Mouse (Mus musculus) cerebellum, postnatal 36 days (tissue): ENCODE measurements around the gene Ifnl3.
A peak's percentile ranks its signal among the peaks of the same experiment; 100 is the strongest.
"Not testable (repeated sequence)": the region's sequence is repeated elsewhere in the genome, so short reads cannot be mapped to it uniquely, and the experiment has no call there.

Experiments used
- DNase-seq, 2 experiments: peaks; one replicate each; pipeline ENCODE4 v3.0.0; 2021 to 2022; ENCODE audit warnings: mixed read lengths in 2 of 2

Gene Ifnl3

DNA sequence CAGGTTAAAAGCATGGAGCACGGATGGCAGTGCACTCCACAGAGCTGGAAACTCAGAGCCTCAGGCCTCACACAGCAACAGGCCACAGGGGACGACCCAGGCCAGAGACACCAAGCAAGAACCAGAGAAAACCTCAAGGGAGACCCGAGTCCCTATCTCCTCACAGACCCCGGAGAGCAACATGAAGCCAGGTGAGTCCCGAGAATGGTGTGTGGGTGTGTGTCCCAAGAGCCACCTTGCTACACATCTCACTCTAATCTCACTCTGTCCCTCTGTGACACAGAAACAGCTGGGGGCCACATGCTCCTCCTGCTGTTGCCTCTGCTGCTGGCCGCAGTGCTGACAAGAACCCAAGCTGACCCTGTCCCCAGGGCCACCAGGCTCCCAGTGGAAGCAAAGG lies at the start of gene Ifnl3:
Gene Ifnl3, plus strand, starts transcription at position 301 of the 400 bp plus-strand sequence.
- not testable (repeated sequence) for DNase-seq

DNA sequence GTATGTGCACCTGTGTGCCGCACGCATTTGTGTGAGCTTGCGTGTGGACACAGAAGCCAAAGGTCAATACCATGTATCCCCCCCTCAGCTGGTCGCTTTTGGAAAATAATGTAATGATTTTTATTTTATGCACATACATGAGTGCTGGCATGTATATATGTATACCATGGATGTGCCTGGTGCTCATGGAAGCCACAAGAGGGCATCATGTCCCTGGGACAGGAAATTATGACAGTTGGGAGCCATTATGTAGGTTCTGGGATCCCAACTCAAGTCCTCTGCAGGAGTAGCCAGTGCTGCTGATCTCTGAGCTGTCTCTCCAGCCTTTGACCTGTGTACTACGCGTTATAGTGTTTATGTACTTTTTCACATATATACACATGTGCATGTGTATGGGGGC lies 46.4 kb upstream of the Ifnl3 start:
- DNase-seq = no peak

DNA sequence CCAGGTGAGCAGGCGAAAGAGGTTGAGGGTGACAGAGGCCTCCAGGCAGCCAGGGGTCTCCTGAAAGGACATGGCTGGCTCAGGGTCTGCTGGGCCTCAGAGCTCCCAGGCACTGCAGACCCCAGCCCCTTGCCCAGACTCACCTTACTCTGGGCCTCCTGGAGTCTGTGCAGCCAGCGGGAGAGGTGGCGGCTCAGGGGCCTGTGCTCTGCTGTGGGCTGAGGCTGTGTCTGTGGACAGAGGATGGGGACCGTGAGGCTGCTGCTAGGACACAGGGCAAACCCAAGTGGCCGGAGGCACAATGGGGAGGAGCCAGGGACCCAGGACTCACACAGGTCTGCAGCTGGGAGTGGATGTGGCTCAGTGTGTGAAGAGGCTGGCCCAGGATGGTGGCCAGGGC lies 45.3 kb upstream of the Ifnl3 start:
- DNase-seq = no peak

DNA sequence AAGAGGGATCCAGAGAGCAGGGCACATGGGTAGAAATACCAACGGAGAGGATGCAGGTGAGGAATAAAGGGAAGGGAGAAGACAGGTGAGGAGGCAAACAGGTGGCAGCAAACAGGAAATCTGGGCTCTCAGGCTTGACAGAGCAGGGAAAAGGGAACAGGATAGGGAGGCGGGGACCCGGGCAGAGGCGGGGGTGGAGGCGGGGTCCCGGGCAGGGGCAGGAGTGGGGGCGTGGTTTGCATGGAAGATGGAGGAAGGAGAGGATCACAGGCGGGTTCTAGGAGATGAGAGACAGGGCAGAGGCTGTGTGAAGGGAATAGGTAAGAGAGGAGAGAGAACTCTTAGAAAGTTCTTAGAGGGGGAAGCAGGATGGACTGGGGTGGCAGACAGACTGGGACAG lies 43.8 kb upstream of the Ifnl3 start:
- no peak for DNase-seq

DNA sequence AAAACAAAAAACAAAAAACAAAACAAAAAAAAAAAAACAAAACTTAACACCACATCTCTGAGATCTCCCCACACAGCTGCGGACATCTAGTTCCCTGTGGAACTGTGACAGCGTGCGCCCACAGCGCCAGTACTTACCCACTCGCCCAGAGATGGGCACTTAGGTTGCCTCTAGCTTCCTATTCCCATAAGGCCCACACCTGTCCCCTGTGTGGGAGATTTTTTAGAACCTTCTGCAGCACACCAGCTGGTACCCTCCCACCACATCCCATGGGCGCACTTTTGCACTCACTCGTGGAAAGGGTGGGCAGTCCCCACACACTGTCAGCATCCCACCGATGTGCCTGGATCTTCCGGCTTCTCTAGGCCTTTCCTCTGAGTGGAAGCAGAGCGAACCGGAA lies 39.8 kb upstream of the Ifnl3 start:
- DNase-seq = no peak

DNA sequence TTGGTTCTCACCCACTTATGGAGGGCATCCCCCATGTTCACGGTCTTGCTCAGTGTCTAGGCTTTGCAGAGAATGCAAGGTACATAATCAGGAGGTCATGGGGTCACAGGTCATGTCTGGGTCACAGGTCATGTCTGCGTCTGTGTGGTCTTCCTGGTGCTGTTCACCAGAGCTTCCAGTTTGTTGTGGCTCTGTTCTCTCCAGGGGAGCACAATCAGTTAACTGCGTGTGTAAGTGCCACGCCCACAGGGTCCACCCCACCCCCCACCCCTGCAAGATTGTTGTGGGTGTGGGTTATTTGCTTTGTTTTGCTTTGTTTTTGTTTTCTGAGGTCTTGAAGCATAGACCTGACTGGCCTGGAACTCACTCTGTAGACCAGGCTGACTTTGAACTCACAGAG lies 38.4 kb upstream of the Ifnl3 start:
- no peak for DNase-seq

DNA sequence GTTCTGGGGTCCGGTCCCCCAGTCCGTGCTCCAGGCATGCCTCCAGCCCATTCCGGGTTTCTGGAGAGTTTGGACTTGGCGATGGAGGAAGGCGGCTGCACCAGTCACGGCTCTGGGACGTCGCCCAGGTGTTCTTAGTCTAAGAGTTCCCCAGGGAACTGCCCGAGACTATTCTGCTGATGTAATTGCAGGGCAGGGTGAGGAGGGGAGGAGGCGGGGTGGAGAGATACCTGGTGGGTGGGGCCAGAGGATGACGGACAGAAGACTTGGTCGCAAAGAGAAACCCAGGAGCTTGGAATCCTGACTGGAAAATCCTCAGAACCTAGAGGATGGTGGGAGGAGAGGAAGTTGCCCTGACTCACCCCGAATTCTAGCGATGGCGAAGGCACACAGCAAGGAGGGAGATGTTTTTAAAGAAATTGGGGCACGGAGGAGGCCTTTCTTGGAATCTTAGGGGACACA lies 34.6 kb upstream of the Ifnl3 start:
- peak; percentile 16 to 27 for DNase-seq

DNA sequence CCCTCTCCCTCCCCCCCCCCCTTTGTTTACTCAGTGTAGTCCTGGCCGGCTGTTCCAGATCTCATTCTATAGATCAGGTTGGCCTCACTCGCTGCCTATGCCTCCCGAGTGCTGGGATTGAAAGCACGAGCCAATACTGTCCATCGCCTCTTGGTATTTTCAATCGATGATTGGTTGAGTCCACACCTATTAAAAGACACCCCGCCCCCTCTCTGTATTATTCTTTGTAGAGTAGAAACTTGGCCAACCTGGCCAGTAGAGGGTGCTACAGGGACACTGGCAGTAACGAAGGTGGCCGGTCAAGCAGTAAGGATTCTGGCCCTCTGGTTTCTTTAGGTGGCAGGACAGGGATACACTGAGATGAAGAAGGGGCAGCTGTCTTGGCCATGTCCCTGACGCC lies 32.2 kb upstream of the Ifnl3 start:
- DNase-seq = peak; percentile 82 to 85

DNA sequence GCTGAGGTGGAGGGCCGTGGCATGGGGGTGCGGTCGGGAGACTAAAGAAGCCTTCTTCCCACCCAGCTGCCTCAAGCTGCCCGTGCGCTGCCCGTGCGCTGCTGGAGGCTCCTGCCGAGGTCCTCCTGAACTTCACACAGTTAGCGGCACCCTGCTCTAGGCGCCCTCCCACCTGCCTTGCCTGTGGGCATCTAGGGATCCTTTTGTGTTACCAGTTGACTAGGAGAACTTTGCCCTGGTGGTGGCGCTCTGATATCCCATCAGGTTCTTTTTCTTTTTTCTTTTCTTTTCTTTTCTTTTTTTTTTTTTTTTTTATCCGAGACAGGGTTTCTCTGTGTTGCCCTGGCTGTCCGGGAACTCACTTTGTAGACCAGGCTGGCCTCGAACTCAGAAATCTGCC lies 31.7 kb upstream of the Ifnl3 start:
- peak in 1 of 2 experiments; percentile 10 for DNase-seq

DNA sequence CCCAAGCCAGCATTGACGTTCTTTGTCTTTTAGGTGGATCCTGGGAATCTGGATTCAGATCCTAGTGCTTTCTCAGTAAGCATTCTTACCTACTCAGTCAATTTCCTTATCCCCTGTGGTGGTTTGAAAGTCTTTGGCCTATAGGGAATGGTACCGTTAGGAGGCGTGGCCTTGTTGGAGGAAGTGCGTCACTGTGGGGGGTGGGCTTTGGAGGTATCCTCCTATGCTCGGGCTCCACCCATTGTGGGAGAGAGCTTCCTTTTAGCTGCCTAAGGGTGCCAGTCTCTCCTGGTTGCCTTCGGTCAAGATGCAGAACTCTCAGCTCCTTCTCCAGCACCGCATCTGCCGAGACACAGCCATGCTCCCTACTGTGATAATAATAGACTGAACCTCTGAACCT lies 30.3 kb upstream of the Ifnl3 start:
- DNase-seq = no peak

DNA sequence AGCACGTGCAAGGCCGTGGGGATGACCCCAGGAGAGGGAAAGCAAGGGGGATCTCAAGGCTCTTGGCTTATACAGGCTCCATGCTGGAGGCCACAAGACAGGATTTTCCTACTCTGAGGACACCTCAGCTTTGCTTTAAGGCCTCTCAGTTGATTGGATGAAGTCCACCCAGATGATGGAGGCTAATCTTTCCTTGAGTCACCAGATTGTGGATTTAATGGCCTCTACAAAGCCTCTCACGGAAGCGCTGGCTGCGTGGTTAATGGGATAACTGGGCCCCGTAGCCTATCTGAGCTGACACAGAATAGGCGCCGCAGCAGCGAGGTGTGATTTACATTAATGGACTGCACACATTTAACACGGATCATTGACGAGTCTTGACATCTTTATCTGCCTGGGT lies 27.2 kb upstream of the Ifnl3 start:
- no peak for DNase-seq

DNA sequence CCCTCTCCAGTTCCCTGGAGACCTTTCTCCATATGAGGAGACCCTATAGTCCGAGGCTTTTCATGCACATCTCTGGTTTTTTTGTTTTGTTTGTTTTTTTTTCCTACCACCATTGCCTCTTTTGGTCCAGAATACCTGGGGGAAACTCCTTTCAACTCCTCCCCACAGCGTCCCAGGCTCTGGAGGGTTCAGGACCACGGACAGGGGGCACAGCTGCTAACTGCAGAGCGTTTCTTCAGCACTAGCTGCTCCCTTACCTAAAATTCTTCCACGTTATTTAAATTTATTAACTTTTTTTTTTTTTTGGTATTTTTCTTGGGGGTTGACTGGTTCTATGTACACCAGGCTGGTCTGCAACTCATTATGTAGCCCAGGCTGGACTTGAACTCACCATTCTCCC lies 17.1 kb upstream of the Ifnl3 start:
- no peak for DNase-seq

DNA sequence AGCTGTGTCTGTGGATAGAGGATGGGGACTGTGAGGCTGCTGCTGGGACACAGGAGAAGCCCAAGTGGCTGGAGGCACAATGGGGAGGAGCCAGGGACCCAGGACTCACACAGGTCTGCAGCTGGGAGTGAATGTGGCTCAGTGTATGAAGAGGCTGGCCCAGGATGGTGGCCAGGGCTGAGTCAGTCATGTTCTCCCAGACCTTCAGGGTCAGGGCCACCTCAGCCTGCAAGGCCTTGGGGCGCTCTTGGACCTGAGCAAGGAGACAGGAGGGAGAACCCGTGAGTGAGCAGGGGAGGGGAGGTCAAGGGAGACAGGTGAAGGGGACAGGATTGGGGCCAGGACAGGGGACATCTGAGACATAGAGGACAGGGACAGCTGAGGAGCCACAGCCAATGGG lies 13.5 kb upstream of the Ifnl3 start:
- not testable (repeated sequence) for DNase-seq

DNA sequence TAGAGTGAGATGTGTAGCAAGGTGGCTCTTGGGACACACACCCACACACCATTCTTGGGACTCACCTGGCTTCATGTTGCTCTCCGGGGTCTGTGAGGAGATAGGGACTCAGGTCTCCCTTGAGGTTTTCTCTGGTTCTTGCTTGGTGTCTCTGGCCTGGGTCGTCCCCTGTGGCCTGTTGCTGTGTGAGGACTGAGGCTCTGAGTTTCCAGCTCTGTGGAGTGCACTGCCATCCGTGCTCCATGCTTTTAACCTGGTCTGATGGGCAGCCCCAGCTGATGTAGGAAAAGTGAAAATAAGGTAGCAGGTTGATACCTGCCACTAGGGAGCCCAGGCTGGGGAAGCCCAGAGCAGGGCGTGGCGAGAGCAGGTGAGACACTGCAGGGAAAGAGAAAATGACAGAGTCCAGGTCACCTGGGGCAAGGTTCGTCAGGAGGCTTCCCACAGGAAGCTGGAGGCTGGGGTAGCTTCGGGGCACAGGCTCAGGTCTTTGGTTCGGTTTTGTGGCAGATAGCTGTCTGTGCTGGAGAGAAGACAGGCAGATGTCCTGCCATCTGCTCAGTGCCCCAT lies 12.1 kb upstream of the Ifnl3 start, which contains the start of gene Ifnl2:
Gene Ifnl2, minus strand, starts transcription at position 51 of the 570 bp plus-strand sequence.
- DNase-seq = not testable (repeated sequence)

DNA sequence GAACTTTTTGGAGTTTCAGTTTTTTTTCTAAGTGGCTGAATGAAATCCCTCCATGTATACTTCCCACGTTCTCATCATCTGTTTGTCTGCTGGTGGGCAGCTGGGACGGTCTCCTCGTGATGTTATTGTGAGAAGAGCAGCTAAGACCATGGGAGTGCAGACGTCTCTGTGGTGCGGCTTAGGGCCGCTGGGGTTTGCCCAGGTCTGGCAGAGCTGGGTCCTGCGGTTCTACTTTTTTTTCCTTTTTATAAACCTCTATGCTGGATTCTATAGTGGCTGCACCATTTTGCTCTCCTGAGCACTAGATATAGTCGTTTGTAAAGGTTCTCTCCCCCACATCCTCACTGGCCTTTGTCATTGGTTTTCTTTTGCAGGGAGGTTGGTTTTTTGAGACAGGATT lies 11.2 kb upstream of the Ifnl3 start:
- no peak for DNase-seq

DNA sequence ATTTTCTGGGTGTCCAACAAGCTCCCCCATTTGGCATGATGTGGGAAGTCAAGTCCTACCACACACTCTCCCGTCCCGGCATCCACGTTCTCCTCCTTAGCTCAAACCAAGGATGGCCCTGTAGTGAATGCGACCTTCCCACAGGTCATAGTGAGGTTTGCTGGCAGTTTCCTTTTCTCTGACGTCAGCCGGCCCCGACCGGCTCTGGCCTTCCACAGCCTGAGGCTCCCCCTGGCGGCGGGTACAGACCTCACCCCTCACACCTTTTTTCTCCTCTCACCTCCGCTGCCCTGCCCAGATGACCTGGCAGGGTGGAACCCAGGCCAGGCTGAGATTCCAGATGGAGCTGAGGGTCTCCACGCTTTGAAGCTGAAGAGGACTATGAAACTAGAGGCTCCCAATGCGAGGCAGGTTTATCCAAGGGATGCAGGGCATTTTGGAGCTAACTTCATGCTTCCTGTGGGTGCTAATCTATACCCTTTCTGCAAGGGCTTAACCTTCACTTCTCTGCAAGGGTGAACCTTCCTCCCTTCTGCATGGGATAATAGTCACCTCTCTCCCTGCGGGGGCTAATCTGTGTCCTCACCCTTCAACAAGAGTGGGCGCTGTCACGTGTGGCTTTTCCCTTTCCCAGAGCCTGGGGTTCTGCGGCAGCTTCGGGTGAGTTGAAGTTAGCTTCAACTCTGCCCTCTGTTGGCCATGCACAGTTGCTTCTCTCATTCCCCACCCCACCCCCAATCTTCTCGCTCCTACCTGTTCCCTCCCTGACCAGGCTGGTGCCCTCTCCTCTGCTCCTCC lies 5.5 kb downstream of the Ifnl3 start:
- peak; percentile 67 to 77 for DNase-seq

DNA sequence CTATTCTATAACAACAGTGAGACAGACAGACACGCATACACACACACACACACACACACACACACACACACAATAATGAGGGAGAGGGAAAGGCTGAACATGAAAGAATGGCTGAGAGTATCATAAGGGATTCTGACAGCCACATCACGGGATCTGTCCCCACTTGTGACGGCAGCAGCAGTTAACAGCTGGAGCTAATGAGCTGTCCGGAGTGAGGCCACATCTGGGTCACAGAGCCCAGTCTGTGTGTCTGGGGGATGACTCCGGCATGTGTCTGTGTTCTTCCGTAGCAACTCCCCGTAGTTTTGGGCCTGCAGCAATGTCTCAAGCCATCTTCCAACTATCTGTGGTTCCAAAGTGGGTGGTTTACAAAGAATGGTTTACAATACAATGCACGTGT lies 9.4 kb downstream of the Ifnl3 start:
- no peak for DNase-seq

DNA sequence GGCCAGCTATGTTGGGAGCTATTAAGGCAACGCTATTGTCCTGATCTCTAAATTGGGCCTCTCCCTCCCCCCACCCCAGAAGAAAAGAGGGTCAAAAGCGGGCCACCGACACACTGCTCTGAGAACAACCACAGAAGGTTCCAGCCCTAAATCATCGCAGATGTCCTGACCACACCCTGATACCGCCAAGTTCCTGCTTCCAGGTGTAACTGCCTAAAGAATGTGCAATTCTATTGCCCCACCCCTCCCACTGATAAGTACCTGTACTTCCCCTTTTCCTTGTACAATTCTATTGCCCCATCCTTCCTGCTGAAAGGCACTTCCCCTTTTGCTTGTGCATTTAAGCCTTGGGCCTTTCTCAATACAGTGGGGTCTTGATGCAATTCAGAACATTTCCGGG lies 16.2 kb downstream of the Ifnl3 start:
- not testable (repeated sequence) for DNase-seq

DNA sequence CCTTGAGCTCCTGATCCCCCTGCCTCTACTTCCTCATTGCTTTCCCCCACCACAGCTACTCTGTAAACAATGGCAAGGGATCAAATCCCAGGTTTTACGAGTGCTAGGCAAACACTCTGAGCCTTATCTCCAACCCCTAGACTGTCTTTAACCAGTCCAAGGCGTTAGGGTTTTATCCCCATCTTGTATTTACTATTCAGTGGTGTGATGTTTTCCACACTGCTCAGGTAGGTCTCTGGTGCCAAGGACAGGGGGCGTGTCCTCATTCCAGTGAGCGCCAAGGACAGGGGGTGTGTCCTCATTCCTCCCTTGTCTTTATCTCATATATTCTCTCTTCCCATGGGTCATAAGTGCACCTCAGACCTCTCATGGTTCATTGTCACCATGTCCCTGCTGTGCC lies 17.9 kb downstream of the Ifnl3 start, which contains the start of gene Sycn:
Gene Sycn, plus strand, starts transcription at position 360 of the 400 bp plus-strand sequence.
- no peak for DNase-seq

DNA sequence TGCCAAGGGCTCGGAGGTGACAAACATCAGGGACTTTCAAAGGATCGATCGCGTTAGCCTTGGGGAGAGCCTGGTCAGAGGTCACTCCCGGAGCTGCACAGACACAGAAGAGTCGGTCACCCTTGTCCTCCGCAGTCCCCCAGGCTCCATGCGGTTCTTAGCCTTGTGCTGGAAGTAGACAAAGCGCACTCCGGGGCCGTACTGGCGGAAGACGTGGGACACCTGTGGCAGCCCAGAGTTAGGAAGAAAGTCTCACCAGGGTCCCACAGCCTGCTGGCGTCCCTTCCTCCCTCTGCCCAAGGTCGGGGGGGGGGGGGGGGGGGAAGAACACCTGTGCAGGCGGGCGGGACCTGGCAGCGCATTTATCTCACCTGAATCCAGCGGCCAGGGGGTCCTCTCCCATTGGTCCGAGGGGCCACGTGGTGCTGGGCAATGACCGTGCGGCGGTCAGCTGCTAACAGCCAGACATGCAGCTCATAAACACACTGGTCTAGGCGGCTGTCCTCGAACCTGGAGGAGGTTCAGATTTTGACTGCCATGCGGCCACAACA lies 21.5 kb downstream of the Ifnl3 start:
- no peak for DNase-seq

DNA sequence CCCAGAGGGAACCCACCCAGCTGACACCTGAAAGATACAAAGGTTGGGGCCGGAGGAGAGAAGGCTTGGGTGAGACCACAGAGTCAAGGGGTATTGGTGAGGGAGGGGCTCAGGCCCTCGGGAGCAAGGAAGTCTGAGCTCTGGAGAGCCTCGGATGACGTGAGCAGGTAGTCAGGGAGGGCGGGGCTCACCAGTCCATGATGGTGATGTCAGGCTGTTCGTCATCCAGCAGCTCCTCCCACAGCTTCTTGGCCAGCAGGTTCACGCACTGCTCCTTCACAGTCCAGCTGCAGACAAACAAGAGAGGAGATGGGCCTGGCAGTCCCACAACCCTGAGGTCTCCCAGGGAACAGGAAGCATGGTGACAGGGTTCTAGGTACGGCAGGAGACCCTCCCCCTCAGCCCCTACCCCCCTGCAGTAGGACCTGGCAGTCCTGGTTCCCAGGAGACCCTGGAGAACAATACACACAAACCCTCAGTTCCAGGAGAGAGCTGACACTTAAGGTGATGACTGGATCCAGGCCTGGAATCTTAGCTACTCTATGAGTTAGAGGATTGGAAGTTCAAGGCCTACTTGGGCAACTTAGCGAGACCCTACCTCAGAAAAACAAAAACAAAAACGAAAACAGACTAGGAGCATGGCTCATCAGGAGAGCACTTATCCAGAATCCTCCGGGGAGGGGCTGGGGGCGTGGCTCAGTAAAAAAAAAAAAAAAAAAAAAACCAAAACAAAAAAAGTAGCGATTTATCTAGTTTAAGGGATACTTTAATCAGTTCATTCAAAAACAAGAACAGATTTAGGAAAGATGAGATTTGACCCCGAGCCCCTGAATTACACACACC lies 22.6 kb downstream of the Ifnl3 start:
- no peak for DNase-seq

DNA sequence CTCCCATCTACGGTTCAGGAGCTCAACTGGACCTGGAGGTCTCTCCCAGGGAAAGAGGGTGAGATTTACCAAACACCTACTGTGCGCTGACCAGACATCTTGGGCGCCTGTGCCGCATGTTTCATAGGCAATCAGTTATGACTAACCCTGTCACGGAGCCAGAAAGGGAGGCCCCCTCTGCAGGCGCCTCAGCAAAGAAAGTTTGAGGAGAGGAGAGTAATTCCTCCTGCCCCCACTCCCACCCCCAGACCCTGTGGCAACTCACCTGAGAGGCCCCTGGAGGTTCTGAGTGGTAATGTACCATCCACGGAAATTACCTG lies 23.2 kb downstream of the Ifnl3 start:
- no peak for DNase-seq

DNA sequence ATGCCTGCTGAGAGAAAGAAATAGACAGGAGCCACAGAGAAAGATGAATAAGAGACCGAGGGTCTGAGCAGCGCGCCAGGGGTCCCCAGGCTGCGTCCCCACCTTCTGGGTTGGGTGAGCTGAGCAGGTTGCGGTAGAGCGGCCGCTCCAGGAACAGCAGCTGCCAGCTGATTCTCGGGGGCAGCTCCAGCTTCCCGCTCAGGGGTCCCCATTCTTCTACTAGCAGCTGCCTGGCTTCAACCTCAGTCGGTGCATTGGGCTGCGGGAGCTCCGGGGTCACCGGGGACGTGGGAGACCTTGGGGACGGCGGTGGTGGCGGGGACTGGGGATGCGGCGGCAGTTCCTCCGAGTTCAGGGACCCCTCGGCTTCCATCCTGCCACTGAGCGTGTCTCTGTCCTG lies 24.0 kb downstream of the Ifnl3 start:
- DNase-seq = no peak
